Mouse (Mus musculus): ENCODE measurements around the gene Gm20696.

- TF ChIP-seq CTCF (IDR thresholded peaks at IDR 0.05; ENCODE audit: extremely low read depth, insufficient read depth, low read length), result no peak
- no peak for TF ChIP-seq POLR2A (IDR thresholded peaks at IDR 0.05; ENCODE audit: extremely low read depth, insufficient read depth, low read length)
These were observed 30.5 kb downstream of the Gm20696 start for GRCm38 (mm10) chr6:99636121-99636520.
